Mouse (Mus musculus) CH12.LX (cell line): Measurements from ENCODE around the gene Dvl2. TPM values are rescaled to one million over a fixed set of nuclear protein-coding genes. Genes with fewer than 3 reads are reported as not detected.

ENCODE experiments used
- DNase-seq: peaks from one replicate; pipeline ENCODE4 v3.0.0-alpha.2; 2013; ENCODE audit errors: extremely low read depth
- H3K27ac ChIP-seq: 2 replicates; pipeline ENCODE4 v1.5.1; 2012; ENCODE audit warnings: low read depth, mild to moderate bottlenecking, control low read depth, moderate library complexity; ENCODE audit not compliant: insufficient read depth
- H3K27me3 ChIP-seq: replicated peaks from 2 replicates; pipeline ENCODE3; 2012; ENCODE audit warnings: inconsistent platforms
- H3K36me3 ChIP-seq, 2 experiments: replicated peaks in 1 of 2; 2 replicates each; pipeline versions ENCODE3 to v1.6.1; 2012; ENCODE audit warnings: inconsistent platforms in 1 of 2, low read length in 1 of 2, mild to moderate bottlenecking in 1 of 2, mixed read lengths in 1 of 2, moderate library complexity in 1 of 2; ENCODE audit not compliant: control insufficient read depth in 1 of 2, insufficient read depth in 1 of 2
- H3K4me1 ChIP-seq, 2 experiments: 2 replicates each; pipeline ENCODE4 v1.6.1; 2012; ENCODE audit warnings: inconsistent platforms in 1 of 2, moderate library complexity in 1 of 2; ENCODE audit not compliant: insufficient read depth in 2 of 2, control insufficient read depth in 1 of 2
- H3K4me2 ChIP-seq: 2 replicates; pipeline ENCODE4 v1.6.1; 2012; ENCODE audit warnings: low read depth, mild to moderate bottlenecking, control low read depth; ENCODE audit not compliant: poor library complexity, insufficient read depth, severe bottlenecking
- H3K4me3 ChIP-seq, 3 experiments: fragments of 150-350 bp in 1 of 3; sonication (generic) in 1 of 3; replicated peaks in 1 of 3; 2 replicates each; pipeline versions ENCODE3 to v1.5.1; 2011 to 2012; ENCODE audit warnings: low read depth in 2 of 3, low read length in 2 of 3, mild to moderate bottlenecking in 2 of 3, moderate library complexity in 2 of 3, control low read depth in 1 of 3, improper control_type of control experiment in 1 of 3, inconsistent platforms in 1 of 3, mixed read lengths in 1 of 3; ENCODE audit not compliant: poor library complexity in 1 of 3
- H3K79me2 ChIP-seq: replicated peaks from 2 replicates; pipeline ENCODE4 v1.6.1; 2012; ENCODE audit warnings: mild to moderate bottlenecking, moderate library complexity; ENCODE audit not compliant: control insufficient read depth, poor library complexity, insufficient read depth, severe bottlenecking; ENCODE audit errors: extremely low read depth
- H3K9ac ChIP-seq: 2 replicates; pipeline ENCODE4 v1.6.1; 2012; ENCODE audit warnings: low read depth, mild to moderate bottlenecking, control low read depth, moderate library complexity; ENCODE audit not compliant: insufficient read depth
- H3K9me3 ChIP-seq: replicated peaks from 2 replicates; pipeline ENCODE3; 2012; ENCODE audit warnings: low read length, inconsistent platforms, mixed read lengths
- CHD2 ChIP-seq: IDR thresholded peaks from 2 replicates; pipeline ENCODE4 v1.6.1; 2011; ENCODE audit warnings: low read length, improper control_type of control experiment
- CTCF ChIP-seq, 2 experiments: IDR thresholded peaks in 1 of 2; conservative IDR thresholded peaks in 1 of 2; 2 replicates each; pipeline ENCODE4 v1.5.1; 2011 to 2012; ENCODE audit warnings: low read depth in 2 of 2, low read length in 2 of 2, improper control_type of control experiment in 1 of 2, inconsistent platforms in 1 of 2, mild to moderate bottlenecking in 1 of 2, moderate library complexity in 1 of 2
- ELF1 ChIP-seq: IDR thresholded peaks from 2 replicates; pipeline ENCODE4 v1.6.1; 2014; ENCODE audit warnings: low read depth, mild to moderate bottlenecking, inconsistent platforms, low read length, improper control_type of control experiment
- EP300 ChIP-seq: IDR thresholded peaks from 2 replicates; pipeline ENCODE4 v1.6.1; 2011; ENCODE audit warnings: low read length, improper control_type of control experiment
- GABPA ChIP-seq: IDR thresholded peaks from 2 replicates; pipeline ENCODE4 v1.6.1; 2012; ENCODE audit warnings: low read depth, low read length, improper control_type of control experiment, inconsistent platforms; ENCODE audit not compliant: insufficient replicate concordance
- HCFC1 ChIP-seq: IDR thresholded peaks from 2 replicates; pipeline ENCODE4 v1.6.1; 2012; ENCODE audit warnings: low read depth, mild to moderate bottlenecking, inconsistent platforms, low read length, improper control_type of control experiment
- IRF4 ChIP-seq: IDR thresholded peaks from 2 replicates; pipeline ENCODE4 v1.6.1; 2014; ENCODE audit warnings: low read depth, mild to moderate bottlenecking, inconsistent platforms, low read length, improper control_type of control experiment
- JUN ChIP-seq: IDR thresholded peaks from 2 replicates; pipeline ENCODE4 v1.6.1; 2011; ENCODE audit warnings: low read depth, mild to moderate bottlenecking, low read length, improper control_type of control experiment, moderate library complexity; ENCODE audit not compliant: insufficient read depth
- MAX ChIP-seq: IDR thresholded peaks from 2 replicates; pipeline ENCODE4 v1.6.1; 2011; ENCODE audit warnings: low read length, improper control_type of control experiment
- MAZ ChIP-seq: IDR thresholded peaks from 2 replicates; pipeline ENCODE4 v1.6.1; 2012; ENCODE audit warnings: low read depth, mild to moderate bottlenecking, inconsistent platforms, low read length, improper control_type of control experiment, moderate library complexity
- MEF2A ChIP-seq: IDR thresholded peaks from 2 replicates; pipeline ENCODE4 v1.6.1; 2014; ENCODE audit warnings: low read depth, mild to moderate bottlenecking, inconsistent platforms, low read length, improper control_type of control experiment, borderline replicate concordance
- MXI1 ChIP-seq: IDR thresholded peaks from 2 replicates; pipeline ENCODE4 v1.6.1; 2011; ENCODE audit warnings: mild to moderate bottlenecking, low read depth, low read length, improper control_type of control experiment
- MYC ChIP-seq: IDR thresholded peaks from 2 replicates; pipeline ENCODE4 v1.6.1; 2011; ENCODE audit warnings: low read depth, mild to moderate bottlenecking, improper control_type of control experiment, low read length
- NELFE ChIP-seq: IDR thresholded peaks from 2 replicates; pipeline ENCODE4 v1.6.1; 2011; ENCODE audit warnings: low read depth, low read length, improper control_type of control experiment
- NRF1 ChIP-seq: IDR thresholded peaks from 2 replicates; pipeline ENCODE4 v1.6.1; 2014; ENCODE audit warnings: low read depth, mild to moderate bottlenecking, inconsistent platforms, low read length, improper control_type of control experiment, moderate library complexity
- RAD21 ChIP-seq: IDR thresholded peaks from 2 replicates; pipeline ENCODE4 v1.6.1; 2011; ENCODE audit warnings: low read depth, mild to moderate bottlenecking, low read length, improper control_type of control experiment, moderate library complexity
- SIN3A ChIP-seq: IDR thresholded peaks from 2 replicates; pipeline ENCODE4 v1.6.1; 2012; ENCODE audit warnings: low read length, improper control_type of control experiment, inconsistent platforms
- SMC3 ChIP-seq: IDR thresholded peaks from 2 replicates; pipeline ENCODE4 v1.6.1; 2011; ENCODE audit warnings: low read depth, low read length, improper control_type of control experiment
- TBP ChIP-seq: conservative IDR thresholded peaks from 2 replicates; pipeline ENCODE4 v1.6.1; 2011; ENCODE audit warnings: low read depth, low read length, improper control_type of control experiment
- TCF12 ChIP-seq: IDR thresholded peaks from 2 replicates; pipeline ENCODE4 v1.6.1; 2014; ENCODE audit warnings: low read depth, mild to moderate bottlenecking, inconsistent platforms, low read length, improper control_type of control experiment
- ZC3H11A ChIP-seq: IDR thresholded peaks from 2 replicates; pipeline ENCODE4 v1.6.1; 2012; ENCODE audit warnings: low read depth, mild to moderate bottlenecking, inconsistent platforms, low read length, improper control_type of control experiment
- ZMIZ1 ChIP-seq: IDR thresholded peaks from 2 replicates; pipeline ENCODE4 v1.6.1; 2012; ENCODE audit warnings: low read depth, mild to moderate bottlenecking, inconsistent platforms, low read length, improper control_type of control experiment
- ZNF384 ChIP-seq: IDR thresholded peaks from 2 replicates; pipeline ENCODE4 v1.6.1; 2012; ENCODE audit warnings: low read depth, low read length, improper control_type of control experiment, inconsistent platforms
- dilution Hi-C: fragments of 300-500 bp; cut with MboI; formaldehyde crosslinking; loops from 2 replicates; pipeline ENCODE4 v1.14.3; 2020; ENCODE audit warnings: low sequenced_read_pairs; ENCODE audit not compliant: extremely low pct_unique_long_range_greater_than_20kb, extremely low pct_ligation_motif_present
- in situ Hi-C: fragments of 300-500 bp; cut with MboI; formaldehyde crosslinking; loops from 3 replicates; pipeline ENCODE4 v1.14.3; 2019; ENCODE audit warnings: low sequenced_read_pairs, low pct_ligation_motif_present, low pct_unique_long_range_greater_than_20kb, mixed read lengths
- polyA plus RNA-seq: library from polyadenylated mRNA; unstranded; fragments of >175 nt; gene quantifications from 2 replicates; pipeline ENCODE4 v1.2.1, GENCODE M21; 2012; ENCODE audit warnings: low read depth; ENCODE audit not compliant: insufficient read length
- total RNA-seq, 2 experiments: library from RNA; depleted of rRNA; stranded (reverse); fragments of 300-350 nt in 1 of 2; fragments of >200 nt in 1 of 2; gene quantifications; 2 replicates each; pipeline ENCODE4 v1.2.3; 2012 to 2014

Gene Dvl2
- total and polyA plus RNA-seq, 3 experiments: 15.1 to 30.6 (median 27.1) TPM

DNA sequence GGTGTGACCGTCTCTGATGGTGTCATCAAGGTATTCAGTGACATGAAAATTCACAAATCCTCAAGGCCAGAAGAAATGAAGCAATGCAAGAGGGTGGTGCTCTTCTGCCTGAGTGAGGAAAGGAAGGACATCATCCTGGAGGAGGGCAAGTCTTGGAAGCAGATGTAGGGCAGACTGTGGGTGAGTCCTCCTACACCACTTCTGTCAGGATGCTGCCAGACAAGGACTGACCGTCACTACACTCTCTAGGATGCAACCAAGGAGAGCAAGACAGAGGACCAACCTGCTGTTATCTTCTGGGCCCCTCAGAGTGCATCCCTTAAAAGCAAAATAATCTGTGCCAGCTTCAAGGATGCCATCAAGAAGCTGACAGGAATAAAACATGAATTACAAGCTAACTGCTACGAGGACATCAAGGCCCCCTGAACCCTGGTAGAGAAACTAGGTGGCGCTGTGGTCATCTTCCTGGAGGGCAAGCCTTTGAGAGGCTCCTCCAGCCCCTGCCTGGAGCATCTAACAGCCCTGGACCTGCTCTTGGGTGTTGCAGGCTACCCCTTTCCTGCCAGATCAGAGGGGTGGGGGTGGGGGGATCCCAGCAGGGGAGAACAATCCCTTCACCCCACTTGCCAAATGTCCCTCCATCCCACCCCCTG, 49.5 kb upstream of the Dvl2 start:
- in situ Hi-C loops: loop anchor here (5.0 kb wide), 1 partner anchor 61 kb away; no protein-coding TSS in a partner anchor
- peaks cover 17% of the 10 kb centered on the region for H3K27me3 ChIP-seq
- H3K4me1 ChIP-seq: peaks cover 23 to 43% of the 10 kb centered on the region in 2 experiments
- H3K27ac ChIP-seq: no peak overlapping the region
- no peak overlapping the region for H3K9ac ChIP-seq
- H3K79me2 ChIP-seq: no peaks in the 10 kb centered on the region
- TF ChIP-seq ZNF384: no peak
- no peak for TF ChIP-seq CHD2
- TF ChIP-seq CTCF (conservative IDR thresholded peaks at IDR 0.05 in 1 of 2, IDR thresholded peaks at IDR 0.05 in 1 of 2; ENCODE audit: low read depth in 2 of 2, low read length in 2 of 2): peak; percentile 27 to 77; a peak in 3 of 4 replicates
- no peak for TF ChIP-seq ZMIZ1
- peak; percentile 44 for TF ChIP-seq SMC3
- TF ChIP-seq HCFC1: no peak
- TF ChIP-seq IRF4: peak; percentile 68
- no peak for TF ChIP-seq MYC
- TF ChIP-seq GABPA: no peak
- TF ChIP-seq MXI1: no peak
- no peak for TF ChIP-seq TBP
- no peak for TF ChIP-seq EP300
- TF ChIP-seq RAD21: peak; percentile 56
- no peak for TF ChIP-seq JUN
- TF ChIP-seq NRF1: no peak
- no peak for TF ChIP-seq ELF1
- no peak for TF ChIP-seq NELFE
- 0 out of 2 replicates have a peak, but pooled peaks have one; percentile 53 for TF ChIP-seq MAZ
- no peaks in the 10 kb centered on the region for H3K36me3 ChIP-seq
- dilution Hi-C loops: no loop called here
- no peak overlapping the region for H3K4me2 ChIP-seq
- H3K9me3 ChIP-seq: no peaks in the 10 kb centered on the region
- no peak for DNase-seq
- no peak overlapping the region for H3K4me3 ChIP-seq

DNA sequence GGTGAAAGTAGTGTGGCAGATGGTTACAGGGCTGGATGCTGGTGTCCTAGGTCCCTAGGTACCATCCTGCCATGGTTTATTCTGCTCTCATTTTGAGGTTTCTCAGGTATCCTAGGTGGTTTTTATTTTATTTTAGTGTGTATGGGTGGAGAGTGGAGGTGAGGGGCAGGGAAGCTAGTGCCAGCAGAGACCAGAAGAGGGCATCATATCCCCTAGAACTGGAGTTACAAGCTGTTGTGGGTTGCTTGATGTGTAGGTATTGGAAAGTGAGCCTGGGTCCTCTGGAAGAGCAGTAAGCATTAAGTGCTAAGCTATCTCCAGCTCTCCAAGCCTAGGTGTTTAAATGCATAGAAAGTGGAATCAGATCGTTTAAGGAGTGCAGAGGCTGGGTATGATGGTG, 48.1 kb upstream of the Dvl2 start:
- TF ChIP-seq MAX: no peak
- TF ChIP-seq CTCF (conservative IDR thresholded peaks at IDR 0.05 in 1 of 2, IDR thresholded peaks at IDR 0.05 in 1 of 2; ENCODE audit: low read depth in 2 of 2, low read length in 2 of 2): peak; percentile 55 to 81
- TF ChIP-seq TCF12: no peak
- TF ChIP-seq SIN3A: no peak
- TF ChIP-seq ZC3H11A: peak; percentile 4; the same call in 1 of the 2 replicates
- TF ChIP-seq ELF1: no peak
- TF ChIP-seq MEF2A: peak; percentile 42; the same call in 1 of the 2 replicates
- TF ChIP-seq RAD21: peak; percentile 75
- peak; percentile 62 for TF ChIP-seq SMC3
- TF ChIP-seq IRF4: 0 out of 2 replicates have a peak, but pooled peaks have one; percentile 18
- Histone ChIP-seq H3K4me2 (no peak overlapping the region), H3K9me3 (no peaks in the 10 kb centered on the region), H3K27ac (no peak overlapping the region), H3K4me3 (no peak overlapping the region), H3K79me2 (no peaks in the 10 kb centered on the region), H3K27me3 (peaks cover 17% of the 10 kb centered on the region), H3K36me3 (no peaks in the 10 kb centered on the region), H3K4me1 (peaks cover 11 to 29% of the 10 kb centered on the region in 2 experiments), H3K9ac (no peak overlapping the region)
- no peak for DNase-seq
- dilution Hi-C loops: no loop called here
- in situ Hi-C loops: loop anchor here (5.0 kb wide), 1 partner anchor 60 kb away; no protein-coding TSS in a partner anchor
